Mouse (Mus musculus) lung, adult 2 months (tissue): ENCODE measurements at regions not wholly inside any gene's neighbourhood (a gene's known extent, or its start where the extent isn't known, plus 50 kb on each side); places are given as distances from the start of the nearest gene placed in this dataset.

ENCODE experiments used
- CTCF ChIP-seq: fragments of 200-500 bp; IDR thresholded peaks from 2 replicates; pipeline ENCODE4 v1.5.1; 2011; ENCODE audit warnings: mild to moderate bottlenecking, low read length, control low read depth; ENCODE audit not compliant: insufficient read depth
- POLR2A ChIP-seq: fragments of 200-500 bp; IDR thresholded peaks from 2 replicates; pipeline ENCODE4 v1.6.1; 2011; ENCODE audit warnings: low read depth, mild to moderate bottlenecking, control low read depth, low read length, borderline replicate concordance; ENCODE audit errors: extremely low read depth

GRCm38 (mm10) chr4:9982786-9983525, 891.3 kb upstream of the 2610301B20Rik start:
- TF ChIP-seq CTCF (no peak), POLR2A (no peak)
